Mouse (Mus musculus): ENCODE results near the gene Cnrip1. TPM values are rescaled to one million over a fixed set of nuclear protein-coding genes. Genes with fewer than 3 reads are reported as not detected.
"Not testable (repeated sequence)": the region's sequence is repeated elsewhere in the genome, so short reads cannot be mapped to it uniquely, and the experiment has no call there.

Gene Cnrip1
- polyA plus RNA-seq (2014; fragmentation: Nextera tagmentation; extraction: Ambion mirVana): 11.6 and 12.7 TPM in 2 replicates

- Histone ChIP-seq H3K4me1 (ENCODE audit: control insufficient read depth in 2 of 2, insufficient read depth in 2 of 2, low read length in 2 of 2) (peaks cover 0 to 4% of the 10 kb centered on the region in 2 experiments; a peak in 2 of 4 replicates), H3K4me2 (ENCODE audit: low read length) (peak within 1 kb of the TSS; percentile 84), H3K36me3 (ENCODE audit: control insufficient read depth, insufficient read depth, low read length) (no peaks in the 10 kb centered on the region), H3K9me3 (ENCODE audit: control insufficient read depth, low read length) (no peaks in the 10 kb centered on the region), H3K27me3 (ENCODE audit: control insufficient read depth, insufficient read depth, low read length) (no peaks in the 10 kb centered on the region), H3K9ac (ENCODE audit: low read length) (peak within 1 kb of the TSS; percentile 72), H3K4me3 (ENCODE audit: control insufficient read depth in 1 of 2, insufficient read depth in 1 of 2, low read depth in 1 of 2, low read length in 2 of 2) (peak within 1 kb of the TSS; percentile 52 to 78), H3K27ac (replicated peaks in 1 of 2; ENCODE audit: control insufficient read depth in 1 of 2, insufficient read depth in 1 of 2, low read depth in 2 of 2, low read length in 2 of 2) (peak within 1 kb of the TSS; percentile 62 to 66)
- ATAC-seq (ENCODE audit: insufficient number of reproducible peaks, insufficient read depth, low FRiP score, low read depth): peak; percentile 78
- WGBS: under 1% methylated on average over 37 of the region's 38 CpGs
These were observed at the start of gene Cnrip1, which contains the start of gene Plek for GRCm38 (mm10) chr11:17051545-17052475. Gene Cnrip1, plus strand, starts transcription at chr11:17051586. Gene Plek, minus strand, starts transcription at chr11:17052381.

GRCm38 (mm10) chr11:17002739-17003373 is 48.5 kb upstream of the Cnrip1 start:
- no peak overlapping the region for H3K4me2 ChIP-seq (ENCODE audit: low read length)
- ATAC-seq (ENCODE audit: insufficient number of reproducible peaks, insufficient read depth, low FRiP score, low read depth): no peak
- H3K36me3 ChIP-seq (ENCODE audit: control insufficient read depth, insufficient read depth, low read length): no peaks in the 10 kb centered on the region
- WGBS: 69% methylated on average over 7 of the region's 7 CpGs
- no peaks in the 10 kb centered on the region for H3K9me3 ChIP-seq (ENCODE audit: control insufficient read depth, low read length)
- H3K27me3 ChIP-seq (ENCODE audit: control insufficient read depth, insufficient read depth, low read length): no peaks in the 10 kb centered on the region
- H3K27ac ChIP-seq (replicated peaks in 1 of 2; ENCODE audit: control insufficient read depth in 1 of 2, insufficient read depth in 1 of 2, low read depth in 2 of 2, low read length in 2 of 2): no peak overlapping the region
- no peaks in the 10 kb centered on the region for H3K4me1 ChIP-seq (ENCODE audit: control insufficient read depth in 2 of 2, insufficient read depth in 2 of 2, low read length in 2 of 2)
- no peak overlapping the region for H3K4me3 ChIP-seq (ENCODE audit: control insufficient read depth in 1 of 2, insufficient read depth in 1 of 2, low read depth in 1 of 2, low read length in 2 of 2)
- H3K9ac ChIP-seq (ENCODE audit: low read length): no peak overlapping the region

- H3K27me3 ChIP-seq (ENCODE audit: control insufficient read depth, insufficient read depth, low read length): no peaks in the 10 kb centered on the region
- H3K4me3 ChIP-seq (ENCODE audit: control insufficient read depth in 1 of 2, insufficient read depth in 1 of 2, low read depth in 1 of 2, low read length in 2 of 2): no peak overlapping the region
- WGBS: 67% methylated on average over 3 of the region's 3 CpGs
- no peak overlapping the region for H3K4me2 ChIP-seq (ENCODE audit: low read length)
- no peaks in the 10 kb centered on the region for H3K36me3 ChIP-seq (ENCODE audit: control insufficient read depth, insufficient read depth, low read length)
- no peaks in the 10 kb centered on the region for H3K9me3 ChIP-seq (ENCODE audit: control insufficient read depth, low read length)
- H3K27ac ChIP-seq (replicated peaks in 1 of 2; ENCODE audit: control insufficient read depth in 1 of 2, insufficient read depth in 1 of 2, low read depth in 2 of 2, low read length in 2 of 2): no peak overlapping the region
- no peak for ATAC-seq (ENCODE audit: insufficient number of reproducible peaks, insufficient read depth, low FRiP score, low read depth)
- H3K4me1 ChIP-seq (ENCODE audit: control insufficient read depth in 2 of 2, insufficient read depth in 2 of 2, low read length in 2 of 2): no peaks in the 10 kb centered on the region
- H3K9ac ChIP-seq (ENCODE audit: low read length): no peak overlapping the region
These were observed 47.6 kb upstream of the Cnrip1 start for GRCm38 (mm10) chr11:17003757-17004156.

GRCm38 (mm10) chr11:17004899-17005846 is 46.2 kb upstream of the Cnrip1 start:
- 57% methylated on average over 4 of the region's 4 CpGs for WGBS
- H3K9ac ChIP-seq (ENCODE audit: low read length): no peak overlapping the region
- no peak overlapping the region for H3K4me2 ChIP-seq (ENCODE audit: low read length)
- no peaks in the 10 kb centered on the region for H3K36me3 ChIP-seq (ENCODE audit: control insufficient read depth, insufficient read depth, low read length)
- no peaks in the 10 kb centered on the region for H3K27me3 ChIP-seq (ENCODE audit: control insufficient read depth, insufficient read depth, low read length)
- H3K4me1 ChIP-seq (ENCODE audit: control insufficient read depth in 2 of 2, insufficient read depth in 2 of 2, low read length in 2 of 2): no peaks in the 10 kb centered on the region
- ATAC-seq (ENCODE audit: insufficient number of reproducible peaks, insufficient read depth, low FRiP score, low read depth): peak; percentile 68
- H3K4me3 ChIP-seq (ENCODE audit: control insufficient read depth in 1 of 2, insufficient read depth in 1 of 2, low read depth in 1 of 2, low read length in 2 of 2): no peak overlapping the region
- H3K27ac ChIP-seq (replicated peaks in 1 of 2; ENCODE audit: control insufficient read depth in 1 of 2, insufficient read depth in 1 of 2, low read depth in 2 of 2, low read length in 2 of 2): no peak overlapping the region
- H3K9me3 ChIP-seq (ENCODE audit: control insufficient read depth, low read length): no peaks in the 10 kb centered on the region

- H3K4me3 ChIP-seq (ENCODE audit: control insufficient read depth in 1 of 2, insufficient read depth in 1 of 2, low read depth in 1 of 2, low read length in 2 of 2); H3K4me2 ChIP-seq (ENCODE audit: low read length); H3K27me3 ChIP-seq (ENCODE audit: control insufficient read depth, insufficient read depth, low read length); ATAC-seq (ENCODE audit: insufficient number of reproducible peaks, insufficient read depth, low FRiP score, low read depth); H3K36me3 ChIP-seq (ENCODE audit: control insufficient read depth, insufficient read depth, low read length); H3K27ac ChIP-seq (replicated peaks in 1 of 2; ENCODE audit: control insufficient read depth in 1 of 2, insufficient read depth in 1 of 2, low read depth in 2 of 2, low read length in 2 of 2); H3K4me1 ChIP-seq (ENCODE audit: control insufficient read depth in 2 of 2, insufficient read depth in 2 of 2, low read length in 2 of 2); H3K9ac ChIP-seq (ENCODE audit: low read length); H3K9me3 ChIP-seq (ENCODE audit: control insufficient read depth, low read length): not testable (repeated sequence)
- 82% methylated on average over 2 of the region's 3 CpGs for WGBS
These were observed 44.9 kb upstream of the Cnrip1 start for GRCm38 (mm10) chr11:17006526-17006925.

- Histone ChIP-seq H3K9ac (ENCODE audit: low read length) (no peak overlapping the region), H3K9me3 (ENCODE audit: control insufficient read depth, low read length) (no peaks in the 10 kb centered on the region), H3K4me1 (ENCODE audit: control insufficient read depth in 2 of 2, insufficient read depth in 2 of 2, low read length in 2 of 2) (no peaks in the 10 kb centered on the region), H3K36me3 (ENCODE audit: control insufficient read depth, insufficient read depth, low read length) (no peaks in the 10 kb centered on the region), H3K27me3 (ENCODE audit: control insufficient read depth, insufficient read depth, low read length) (no peaks in the 10 kb centered on the region), H3K27ac (replicated peaks in 1 of 2; ENCODE audit: control insufficient read depth in 1 of 2, insufficient read depth in 1 of 2, low read depth in 2 of 2, low read length in 2 of 2) (no peak overlapping the region), H3K4me3 (ENCODE audit: control insufficient read depth in 1 of 2, insufficient read depth in 1 of 2, low read depth in 1 of 2, low read length in 2 of 2) (no peak overlapping the region), H3K4me2 (ENCODE audit: low read length) (no peak overlapping the region)
- no peak for ATAC-seq (ENCODE audit: insufficient number of reproducible peaks, insufficient read depth, low FRiP score, low read depth)
- 74% methylated on average over 5 of the region's 5 CpGs for WGBS
These were observed 43.7 kb upstream of the Cnrip1 start for GRCm38 (mm10) chr11:17007517-17008173.
